Mouse (Mus musculus) MEL (cell line): ENCODE results near the gene Cacng4. TPM values are rescaled to one million over a fixed set of nuclear protein-coding genes. Genes with fewer than 3 reads are reported as not detected.

Source experiments
- DNase-seq: peaks from one replicate; pipeline ENCODE4 v3.0.0; 2011; ENCODE audit warnings: low read depth, low spot score
- H3K27ac ChIP-seq: 2 replicates; pipeline ENCODE4 v1.5.1; 2012; ENCODE audit warnings: low read depth, mild to moderate bottlenecking, control low read depth, low read length, moderate library complexity; ENCODE audit not compliant: control insufficient read depth
- H3K27me3 ChIP-seq, 2 experiments: fragments of 150-350 bp in 1 of 2; sonication (generic) in 1 of 2; 2 replicates each; pipeline ENCODE4 v1.6.1; 2012; ENCODE audit warnings: low read length in 2 of 2, mild to moderate bottlenecking in 2 of 2, improper control_type of control experiment in 1 of 2, moderate library complexity in 1 of 2; ENCODE audit not compliant: insufficient read depth in 2 of 2, control insufficient read depth in 1 of 2
- H3K36me3 ChIP-seq, 2 experiments: 2 replicates each; pipeline ENCODE4 v1.6.1; 2012 to 2014; ENCODE audit warnings: low read length in 2 of 2, improper control_type of control experiment in 1 of 2, inconsistent platforms in 1 of 2, mild to moderate bottlenecking in 1 of 2; ENCODE audit not compliant: insufficient read depth in 2 of 2, control insufficient read depth in 1 of 2
- H3K4me1 ChIP-seq, 2 experiments: fragments of 150-350 bp in 1 of 2; sonication (generic) in 1 of 2; 2 replicates each; pipeline ENCODE4 v1.6.1; 2012; ENCODE audit warnings: low read length in 2 of 2, improper control_type of control experiment in 1 of 2, mild to moderate bottlenecking in 1 of 2; ENCODE audit not compliant: insufficient read depth in 2 of 2, control insufficient read depth in 1 of 2
- H3K4me3 ChIP-seq, 2 experiments: fragments of 150-350 bp in 1 of 2; sonication (generic) in 1 of 2; 2 replicates each; pipeline ENCODE4 v1.5.1; 2012; ENCODE audit warnings: low read depth in 2 of 2, low read length in 2 of 2, mild to moderate bottlenecking in 2 of 2, moderate library complexity in 2 of 2, control low read depth in 1 of 2, improper control_type of control experiment in 1 of 2; ENCODE audit not compliant: control insufficient read depth in 1 of 2, insufficient read depth in 1 of 2
- H3K79me2 ChIP-seq: 2 replicates; pipeline ENCODE4 v1.6.1; 2012; ENCODE audit warnings: mild to moderate bottlenecking, low read length, moderate library complexity; ENCODE audit not compliant: control insufficient read depth, poor library complexity, insufficient read depth
- H3K9ac ChIP-seq: 2 replicates; pipeline ENCODE4 v1.6.1; 2012; ENCODE audit warnings: low read depth, mild to moderate bottlenecking, control low read depth, low read length, moderate library complexity; ENCODE audit not compliant: control insufficient read depth, poor library complexity, severe bottlenecking
- H3K9me3 ChIP-seq: fragments of 150-350 bp; sonication (generic); replicated peaks from 2 replicates; pipeline ENCODE4 v1.6.1; 2012; ENCODE audit warnings: mild to moderate bottlenecking, low read length, improper control_type of control experiment, moderate library complexity; ENCODE audit not compliant: insufficient read depth
- BHLHE40 ChIP-seq: IDR thresholded peaks from 2 replicates; pipeline ENCODE4 v1.6.1; 2012; ENCODE audit warnings: low read depth, mild to moderate bottlenecking, inconsistent platforms, low read length, improper control_type of control experiment, borderline replicate concordance
- CHD1 ChIP-seq: IDR thresholded peaks from 2 replicates; pipeline ENCODE4 v1.6.1; 2012; ENCODE audit warnings: low read depth, mild to moderate bottlenecking, inconsistent platforms, low read length, improper control_type of control experiment
- CHD2 ChIP-seq: IDR thresholded peaks from 2 replicates; pipeline ENCODE4 v1.6.1; 2011; ENCODE audit warnings: low read length, improper control_type of control experiment
- E2F4 ChIP-seq: IDR thresholded peaks from 2 replicates; pipeline ENCODE4 v1.6.1; 2011; ENCODE audit warnings: low read depth, low read length, improper control_type of control experiment, borderline replicate concordance
- EP300 ChIP-seq, 2 experiments: IDR thresholded peaks; 2 replicates each; pipeline ENCODE4 v1.6.1; 2011; ENCODE audit warnings: improper control_type of control experiment in 2 of 2, low read length in 2 of 2, low read depth in 1 of 2, mild to moderate bottlenecking in 1 of 2
- ETS1 ChIP-seq: IDR thresholded peaks from 2 replicates; pipeline ENCODE4 v1.6.1; 2012; ENCODE audit warnings: low read depth, mild to moderate bottlenecking, inconsistent platforms, low read length, improper control_type of control experiment, moderate library complexity
- GABPA ChIP-seq: IDR thresholded peaks from 2 replicates; pipeline ENCODE4 v1.6.1; 2012; ENCODE audit warnings: low read depth, mild to moderate bottlenecking, inconsistent platforms, low read length, improper control_type of control experiment, moderate library complexity
- GATA1 ChIP-seq: IDR thresholded peaks from 2 replicates; pipeline ENCODE4 v1.6.1; 2011; ENCODE audit warnings: low read depth, low read length, improper control_type of control experiment
- KAT2A ChIP-seq: conservative IDR thresholded peaks from 2 replicates; pipeline ENCODE4 v1.6.1; 2012; ENCODE audit warnings: low read depth, low read length, improper control_type of control experiment, inconsistent platforms
- MAX ChIP-seq: IDR thresholded peaks from 2 replicates; pipeline ENCODE4 v1.6.1; 2011; ENCODE audit warnings: low read length, improper control_type of control experiment
- MAZ ChIP-seq: IDR thresholded peaks from 2 replicates; pipeline ENCODE4 v1.6.1; 2012; ENCODE audit warnings: low read depth, mild to moderate bottlenecking, inconsistent platforms, low read length, improper control_type of control experiment
- MXI1 ChIP-seq: IDR thresholded peaks from 2 replicates; pipeline ENCODE4 v1.6.1; 2011; ENCODE audit warnings: mild to moderate bottlenecking, low read depth, low read length, improper control_type of control experiment
- MYB ChIP-seq: IDR thresholded peaks from 2 replicates; pipeline ENCODE4 v1.6.1; 2011; ENCODE audit warnings: mild to moderate bottlenecking, low read depth, low read length, improper control_type of control experiment
- MYC ChIP-seq: IDR thresholded peaks from 2 replicates; pipeline ENCODE4 v1.6.1; 2011; ENCODE audit warnings: low read depth, mild to moderate bottlenecking, low read length, improper control_type of control experiment, moderate library complexity
- NELFE ChIP-seq: IDR thresholded peaks from 2 replicates; pipeline ENCODE4 v1.6.1; 2011; ENCODE audit warnings: low read depth, low read length, improper control_type of control experiment
- POLR2AphosphoS2 ChIP-seq: IDR thresholded peaks from 2 replicates; pipeline ENCODE4 v1.6.1; 2011; ENCODE audit warnings: low read length, improper control_type of control experiment
- POLR2AphosphoS5 ChIP-seq: IDR thresholded peaks from 2 replicates; pipeline ENCODE4 v1.6.1; 2012; ENCODE audit warnings: low read depth, borderline replicate concordance, mild to moderate bottlenecking, inconsistent platforms, low read length, moderate library complexity, mixed read lengths
- TBP ChIP-seq: IDR thresholded peaks from 2 replicates; pipeline ENCODE4 v1.8.0; 2011; ENCODE audit warnings: low read depth, low read length, improper control_type of control experiment
- TCF12 ChIP-seq: IDR thresholded peaks from 2 replicates; pipeline ENCODE4 v1.6.1; 2014; ENCODE audit warnings: low read depth, mild to moderate bottlenecking, inconsistent platforms, low read length, improper control_type of control experiment, moderate library complexity
- UBTF ChIP-seq: IDR thresholded peaks from 2 replicates; pipeline ENCODE4 v1.6.1; 2012; ENCODE audit warnings: low read depth, mild to moderate bottlenecking, inconsistent platforms, low read length, improper control_type of control experiment, moderate library complexity, borderline replicate concordance; ENCODE audit not compliant: insufficient read depth
- USF2 ChIP-seq, 2 experiments: IDR thresholded peaks; 2 replicates each; pipeline ENCODE4 v1.6.1; 2011 to 2012; ENCODE audit warnings: improper control_type of control experiment in 2 of 2, low read length in 2 of 2, borderline replicate concordance in 1 of 2, inconsistent platforms in 1 of 2, low read depth in 1 of 2, mild to moderate bottlenecking in 1 of 2; ENCODE audit not compliant: insufficient read depth in 1 of 2
- ZKSCAN1 ChIP-seq: IDR thresholded peaks from 2 replicates; pipeline ENCODE4 v1.6.1; 2012; ENCODE audit warnings: low read depth, mild to moderate bottlenecking, inconsistent platforms, low read length, improper control_type of control experiment, moderate library complexity
- ZMIZ1 ChIP-seq: IDR thresholded peaks from 2 replicates; pipeline ENCODE4 v1.6.1; 2012; ENCODE audit warnings: low read depth, mild to moderate bottlenecking, inconsistent platforms, low read length, improper control_type of control experiment, moderate library complexity
- ZNF384 ChIP-seq: IDR thresholded peaks from 2 replicates; pipeline ENCODE4 v1.6.1; 2012; ENCODE audit warnings: low read depth, mild to moderate bottlenecking, inconsistent platforms, low read length, improper control_type of control experiment
- polyA plus RNA-seq, 2 experiments: library from polyadenylated mRNA; stranded (reverse) in 1 of 2; unstranded in 1 of 2; fragments of >175 nt in 1 of 2; fragments of >200 nt in 1 of 2; gene quantifications; 2 replicates each; pipeline versions ENCODE4 v1.2.1 to v1.2.4; 2012; ENCODE audit warnings: low replicate concordance in 2 of 2, low read depth in 1 of 2; ENCODE audit not compliant: insufficient read length in 2 of 2, insufficient read depth in 1 of 2, missing spikeins in 1 of 2
- total RNA-seq: library from RNA; depleted of rRNA; stranded (reverse); fragments of 300-350 nt; gene quantifications from 2 replicates; pipeline ENCODE4 v1.2.3, GENCODE M21; 2012

Cacng4 gene
- total and polyA plus RNA-seq, 3 experiments = not detected

GRCm38 (mm10) chr11:107794103-107794493 is 259 bp downstream of the Cacng4 start:
- Histone ChIP-seq H3K4me1 (no peaks in the 10 kb centered on the region), H3K27ac (no peak overlapping the region), H3K4me3 (no peak overlapping the region), H3K27me3 (no peaks in the 10 kb centered on the region), H3K9ac (no peak overlapping the region), H3K36me3 (no peaks in the 10 kb centered on the region), H3K79me2 (no peaks in the 10 kb centered on the region), H3K9me3 (no peaks in the 10 kb centered on the region)
- no peak for DNase-seq
- TF ChIP-seq MXI1 = no peak
- no peak for TF ChIP-seq CHD2
- TF ChIP-seq MAX = no peak
- TF ChIP-seq KAT2A = no peak
- no peak for TF ChIP-seq BHLHE40
- TF ChIP-seq CHD1 = no peak
- no peak for TF ChIP-seq ZNF384
- TF ChIP-seq ZKSCAN1 = no peak
- TF ChIP-seq TCF12 = no peak
- no peak for TF ChIP-seq TBP
- no peak for TF ChIP-seq GABPA

- DNase-seq = no peak
- no peak for TF ChIP-seq GABPA
- TF ChIP-seq BHLHE40 = no peak
- TF ChIP-seq POLR2AphosphoS5 = no peak
- no peak for TF ChIP-seq EP300 (IDR thresholded peaks at IDR 0.05; ENCODE audit: low read depth in 1 of 2, low read length in 2 of 2)
- no peak for TF ChIP-seq NELFE
- TF ChIP-seq CHD1 = no peak
- no peak for TF ChIP-seq MAX
- TF ChIP-seq GATA1 = no peak
- Histone ChIP-seq H3K4me1 (no peaks in the 10 kb centered on the region), H3K9me3 (no peaks in the 10 kb centered on the region), H3K9ac (no peak overlapping the region), H3K36me3 (no peaks in the 10 kb centered on the region), H3K79me2 (no peaks in the 10 kb centered on the region), H3K27ac (no peak overlapping the region), H3K27me3 (no peaks in the 10 kb centered on the region), H3K4me3 (no peak overlapping the region)
Measured at GRCm38 (mm10) chr11:107793200-107794102, 906 bp downstream of the Cacng4 start.

- H3K4me1 ChIP-seq = no peaks in the 10 kb centered on the region
- no peaks in the 10 kb centered on the region for H3K27me3 ChIP-seq
- H3K36me3 ChIP-seq = no peaks in the 10 kb centered on the region
- no peak overlapping the region for H3K27ac ChIP-seq
- H3K9ac ChIP-seq = no peak overlapping the region
- no peaks in the 10 kb centered on the region for H3K9me3 ChIP-seq
- no peak overlapping the region for H3K4me3 ChIP-seq
- DNase-seq = no peak
- TF ChIP-seq MXI1 (no peak), MYB (no peak), GABPA (no peak), MYC (no peak), NELFE (no peak), USF2 (IDR thresholded peaks at IDR 0.05; ENCODE audit: borderline replicate concordance in 1 of 2, insufficient read depth in 1 of 2, low read depth in 1 of 2, low read length in 2 of 2) (no peak), EP300 (IDR thresholded peaks at IDR 0.05; ENCODE audit: low read depth in 1 of 2, low read length in 2 of 2) (no peak), POLR2AphosphoS2 (no peak), MAX (no peak), CHD2 (no peak), ZKSCAN1 (no peak), CHD1 (no peak), ZMIZ1 (no peak), MAZ (no peak), E2F4 (no peak), UBTF (no peak), ETS1 (no peak), TBP (no peak)
- no peaks in the 10 kb centered on the region for H3K79me2 ChIP-seq
Measured at GRCm38 (mm10) chr11:107792136-107792535, 2.2 kb downstream of the Cacng4 start.
